Mouse (Mus musculus): ENCODE data around the gene Ezr. TPM values are rescaled to one million over a fixed set of nuclear protein-coding genes. Genes with fewer than 3 reads are reported as not detected.
"Not testable (repeated sequence)": the region's sequence is repeated elsewhere in the genome, so short reads cannot be mapped to it uniquely, and the experiment has no call there.

Gene Ezr
- total RNA-seq, 2 experiments from 2014 or later = 23.8 to 39.2 TPM

DNA sequence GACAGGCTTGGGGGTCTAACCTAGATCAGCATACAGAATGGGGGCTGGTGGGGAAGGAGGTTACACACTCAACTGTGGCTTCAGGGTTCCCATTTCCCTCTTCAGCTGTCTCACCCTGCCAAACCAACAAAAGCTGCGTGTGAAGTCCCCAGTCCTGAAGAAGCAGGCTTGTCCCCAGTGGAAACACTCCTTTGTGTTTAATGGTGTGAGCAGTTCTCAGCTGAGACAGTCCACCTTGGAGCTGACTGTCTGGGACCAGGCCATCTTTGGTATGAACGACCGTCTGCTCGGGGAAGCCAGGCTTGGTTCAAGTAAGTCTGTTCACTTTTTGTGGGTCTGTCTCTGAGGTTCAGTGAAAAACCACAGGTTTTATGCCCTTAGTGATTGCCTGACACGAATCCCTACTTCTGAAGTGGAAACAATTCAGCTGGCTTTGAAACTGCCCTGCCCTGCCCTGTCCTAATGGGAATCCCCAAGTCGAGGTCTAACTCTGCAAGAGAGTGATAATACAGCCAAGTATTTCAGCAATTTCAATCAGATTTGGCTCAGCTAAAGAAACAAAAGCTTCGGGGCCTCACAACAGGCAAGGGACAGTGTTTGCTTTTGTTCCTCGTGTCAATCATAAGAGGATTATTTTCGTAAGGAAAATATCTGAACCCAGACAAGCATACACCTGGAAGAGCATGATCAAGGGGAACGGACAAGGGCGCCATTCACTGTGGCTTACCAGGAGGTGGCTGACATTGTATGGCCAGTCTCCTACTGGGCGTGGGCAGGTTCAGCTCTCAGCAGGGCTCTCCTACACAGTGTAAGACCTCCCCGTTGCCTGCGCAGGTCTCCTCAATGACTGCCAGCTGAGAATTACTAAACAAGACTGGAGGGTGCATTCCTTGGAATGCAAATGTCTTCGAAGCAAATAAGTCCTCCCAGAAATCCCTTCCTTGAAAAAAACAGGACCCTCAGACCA lies 46.0 kb downstream of the Ezr start:
- intact Hi-C loops (cut with DNase I) = no loop called here
- DNase-seq (ENCODE audit: extremely low spot score in 1 of 2, low spot score in 2 of 2) = no peak

DNA sequence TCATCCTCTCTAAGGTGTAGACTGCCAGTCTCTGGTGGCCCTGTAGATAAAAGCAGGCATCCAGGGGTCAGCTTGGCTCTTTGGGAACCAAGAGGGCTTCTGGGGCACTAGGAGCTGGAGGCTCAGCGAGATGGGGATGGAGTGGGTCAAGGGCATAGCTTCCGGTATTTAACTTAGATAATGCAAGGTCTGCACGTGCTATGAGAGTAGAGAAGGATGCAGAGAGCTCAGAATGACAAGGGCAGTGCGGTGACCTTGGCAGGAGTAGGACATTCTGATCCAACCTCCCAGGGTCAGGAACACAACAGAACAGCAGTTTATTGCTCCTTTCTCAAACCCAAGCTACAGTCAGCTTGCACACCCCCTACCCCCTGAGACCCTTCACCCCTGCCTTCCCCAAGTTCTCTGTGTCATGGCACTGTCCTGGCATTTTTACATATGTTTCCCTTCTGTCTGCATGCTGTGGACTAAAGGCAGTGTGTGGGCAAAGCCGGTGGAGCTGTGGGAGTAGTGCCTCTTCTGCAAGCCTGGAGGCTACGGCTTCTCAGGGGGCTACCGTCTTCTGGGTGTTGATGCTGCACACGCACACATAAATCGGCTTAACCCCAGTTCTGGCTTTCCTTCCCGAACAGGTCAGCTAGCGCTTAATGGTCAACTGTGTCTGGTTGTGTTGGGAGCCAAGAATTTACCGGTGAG lies 47.7 kb downstream of the Ezr start:
- no peak for DNase-seq (ENCODE audit: extremely low spot score in 1 of 2, low spot score in 2 of 2)
- intact Hi-C loops (cut with DNase I) = no loop called here

DNA sequence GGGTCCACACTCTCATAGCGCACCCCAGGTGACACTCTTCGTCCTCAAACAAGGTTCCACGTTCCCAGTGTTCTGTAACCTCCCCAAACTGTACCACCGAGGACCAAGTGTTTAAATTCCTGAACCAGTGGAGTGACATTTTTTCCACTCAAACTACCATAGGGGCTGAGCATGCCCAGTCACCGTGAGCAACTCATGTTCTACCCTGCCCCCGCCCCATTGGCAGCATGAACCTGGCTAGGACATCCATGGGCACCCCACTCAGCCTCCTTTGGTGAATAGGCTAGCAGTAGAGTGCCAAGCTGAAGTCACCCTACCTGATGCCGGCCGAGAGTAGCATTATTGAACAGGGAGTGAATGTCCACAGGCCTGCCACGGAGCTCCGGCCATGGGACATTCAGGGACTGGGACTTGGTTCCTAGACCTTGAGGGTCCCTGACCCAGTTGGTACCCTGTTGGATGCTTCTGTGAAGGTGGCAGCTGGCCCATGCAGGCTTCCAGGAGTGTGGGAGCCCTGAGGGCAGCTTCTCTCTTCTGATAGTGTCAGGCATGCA lies 49.2 kb downstream of the Ezr start:
- intact Hi-C loops (cut with DNase I) = no loop called here
- no peak for DNase-seq (ENCODE audit: extremely low spot score in 1 of 2, low spot score in 2 of 2)

DNA sequence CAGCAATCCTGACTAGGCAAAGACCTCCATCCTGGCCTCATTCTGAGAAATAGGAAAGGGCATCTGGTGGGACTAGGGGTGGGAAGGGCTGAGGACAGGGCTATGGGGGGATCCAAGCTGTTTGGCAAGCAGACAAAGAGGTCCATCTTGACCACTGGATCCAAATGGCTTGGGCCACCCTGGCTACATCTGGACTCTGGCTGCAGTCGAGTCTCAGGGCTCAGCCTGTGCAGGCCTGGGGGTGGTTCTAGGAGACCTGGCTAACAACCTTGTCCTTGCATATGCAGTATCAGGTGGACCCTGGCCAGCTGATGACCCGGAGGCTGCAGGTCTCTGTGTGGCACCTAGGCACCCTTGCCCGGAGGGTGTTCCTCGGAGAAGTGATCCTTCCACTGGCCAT lies 49.9 kb downstream of the Ezr start:
- no peak for DNase-seq (ENCODE audit: extremely low spot score in 1 of 2, low spot score in 2 of 2)
- intact Hi-C loops (cut with DNase I) = no loop called here

DNA sequence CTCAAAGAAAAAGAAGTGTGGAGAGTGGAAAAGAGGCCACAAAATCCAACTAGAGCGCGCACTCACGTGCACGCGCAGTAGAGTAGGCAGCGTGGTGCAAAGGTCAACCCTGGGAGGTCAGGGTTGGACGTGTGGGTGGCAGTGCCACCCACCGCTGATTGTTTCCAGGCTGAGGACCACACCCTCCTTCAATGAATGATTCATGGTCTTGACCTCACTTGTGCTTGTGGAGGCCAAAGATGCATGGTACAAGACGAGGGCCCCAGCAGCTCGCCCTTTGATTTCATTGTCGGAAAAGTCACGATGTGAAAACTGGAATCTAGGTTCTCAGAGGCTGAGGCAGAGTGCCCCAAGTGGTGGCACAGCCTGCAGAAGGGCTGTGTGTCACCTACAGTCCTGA lies 51.0 kb downstream of the Ezr start:
- DNase-seq (ENCODE audit: extremely low spot score in 1 of 2, low spot score in 2 of 2) = no peak
- intact Hi-C loops (cut with DNase I) = no loop called here

DNA sequence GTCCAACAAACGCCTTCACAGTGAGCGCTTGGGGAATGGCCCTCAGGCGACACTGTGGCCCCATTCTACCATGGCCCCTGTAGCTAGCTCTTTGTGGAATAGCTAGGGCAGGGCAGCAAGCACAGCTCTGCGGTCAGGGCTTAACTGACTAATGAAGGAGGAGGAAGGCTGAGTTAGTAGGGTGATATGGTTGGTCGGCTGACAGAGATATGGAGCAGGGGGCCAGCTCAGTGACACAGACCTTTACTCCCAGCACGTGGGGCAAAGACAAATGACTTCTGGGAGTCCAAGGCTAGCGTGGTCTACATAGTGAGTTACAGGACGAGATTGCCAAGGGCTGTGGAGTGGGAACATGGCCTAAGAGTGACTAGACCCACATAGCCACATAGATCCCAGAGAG lies 51.5 kb downstream of the Ezr start:
- intact Hi-C loops (cut with DNase I) = no loop called here
- no peak for DNase-seq (ENCODE audit: extremely low spot score in 1 of 2, low spot score in 2 of 2)

DNA sequence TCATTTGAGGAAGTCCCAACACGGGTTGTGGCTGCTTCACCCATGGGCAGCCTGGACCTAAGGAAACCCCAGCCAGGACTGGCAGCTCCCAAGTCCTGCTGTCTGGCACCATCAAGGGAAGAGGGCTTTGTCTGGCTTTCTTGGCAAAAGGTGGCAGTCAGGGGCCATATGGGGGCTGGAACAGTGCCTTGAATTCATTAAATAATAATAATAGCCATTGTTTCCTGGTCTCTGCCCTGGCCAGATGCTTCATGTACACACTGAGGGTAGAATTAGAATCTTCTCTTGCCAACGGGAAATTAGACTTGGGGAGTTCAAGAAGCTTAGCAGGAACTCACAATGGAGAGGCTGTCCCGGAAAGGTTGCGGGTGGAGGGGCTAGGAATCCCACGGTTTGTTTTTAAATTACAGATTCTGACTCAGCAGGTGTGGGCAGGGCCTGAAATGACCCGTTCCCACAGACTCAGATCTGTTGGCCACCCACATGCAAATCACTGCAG lies 53.3 kb downstream of the Ezr start:
- DNase-seq (ENCODE audit: extremely low spot score in 1 of 2, low spot score in 2 of 2) = peak in 1 of 2 experiments; percentile 56
- intact Hi-C loops (cut with DNase I) = no loop called here

DNA sequence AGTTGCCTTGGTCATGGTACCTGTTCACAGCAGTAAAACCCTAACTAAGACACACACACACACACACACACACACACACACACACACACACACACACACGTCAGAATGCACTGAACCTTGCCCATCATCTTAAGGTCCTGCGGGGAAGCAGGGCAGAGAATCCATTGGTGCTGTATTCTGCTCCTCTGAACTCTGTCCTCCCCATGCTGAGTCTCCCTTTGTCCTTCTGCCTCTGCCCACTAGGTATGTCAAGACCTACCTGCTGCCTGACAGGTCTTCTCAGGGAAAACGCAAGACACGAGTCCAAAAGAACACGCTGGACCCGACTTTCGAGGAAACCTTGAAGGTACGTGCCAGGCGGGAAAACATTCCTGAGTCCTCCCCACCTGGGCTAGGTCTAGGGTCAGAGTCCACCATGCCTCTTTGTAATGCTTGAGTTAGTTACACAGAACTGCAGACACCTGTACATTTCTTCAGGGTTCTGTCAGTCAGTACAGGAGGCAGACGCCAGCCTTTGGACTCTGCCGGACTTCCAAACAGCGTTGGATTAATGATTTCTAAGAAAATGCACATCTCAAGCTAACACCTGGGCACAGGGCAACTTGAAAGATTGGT lies 54.5 kb downstream of the Ezr start:
- intact Hi-C loops (cut with DNase I) = no loop called here
- no peak for DNase-seq (ENCODE audit: extremely low spot score in 1 of 2, low spot score in 2 of 2)

DNA sequence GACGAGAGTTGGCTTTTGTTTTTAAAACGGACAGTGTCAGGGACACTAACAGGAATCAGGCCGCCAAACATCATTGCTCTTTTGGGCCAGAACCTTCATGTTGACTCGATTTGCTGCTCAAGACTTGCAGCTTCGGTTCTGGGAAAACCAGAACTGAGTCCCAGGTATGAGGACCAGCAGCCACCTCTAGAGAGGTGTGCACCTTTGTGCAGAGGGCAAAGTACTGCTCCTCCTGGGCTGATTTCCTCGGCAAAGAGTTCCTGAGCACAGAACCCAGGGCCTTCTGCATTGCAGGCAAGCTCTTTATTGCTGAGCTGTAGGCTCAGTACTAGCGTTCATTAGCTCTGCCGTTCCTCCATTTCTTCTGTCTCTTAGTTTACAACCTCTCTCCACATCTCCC lies 68.6 kb downstream of the Ezr start:
- intact Hi-C loops (cut with DNase I); DNase-seq (ENCODE audit: extremely low spot score in 1 of 2, low spot score in 2 of 2): not testable (repeated sequence)

DNA sequence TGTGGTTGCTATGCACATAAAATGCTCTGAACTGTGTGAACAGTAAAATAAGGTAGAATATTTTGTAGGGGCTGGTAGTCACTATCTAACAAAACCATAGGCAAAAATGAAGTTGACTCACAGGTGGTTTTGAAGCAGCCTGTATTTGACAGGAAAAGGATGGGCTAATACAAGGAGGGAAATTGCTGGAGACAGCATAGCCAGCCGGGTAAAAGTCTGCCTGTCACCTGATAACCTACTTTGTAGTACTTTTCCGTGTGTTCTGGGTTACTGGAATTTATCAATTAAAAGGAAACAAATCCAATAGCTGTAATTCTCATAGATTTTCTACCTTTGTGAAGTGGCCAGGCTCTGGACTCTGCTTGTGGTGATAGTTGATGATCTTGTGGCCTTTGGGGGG lies 69.1 kb downstream of the Ezr start:
- intact Hi-C loops (cut with DNase I); DNase-seq (ENCODE audit: extremely low spot score in 1 of 2, low spot score in 2 of 2): not testable (repeated sequence)

DNA sequence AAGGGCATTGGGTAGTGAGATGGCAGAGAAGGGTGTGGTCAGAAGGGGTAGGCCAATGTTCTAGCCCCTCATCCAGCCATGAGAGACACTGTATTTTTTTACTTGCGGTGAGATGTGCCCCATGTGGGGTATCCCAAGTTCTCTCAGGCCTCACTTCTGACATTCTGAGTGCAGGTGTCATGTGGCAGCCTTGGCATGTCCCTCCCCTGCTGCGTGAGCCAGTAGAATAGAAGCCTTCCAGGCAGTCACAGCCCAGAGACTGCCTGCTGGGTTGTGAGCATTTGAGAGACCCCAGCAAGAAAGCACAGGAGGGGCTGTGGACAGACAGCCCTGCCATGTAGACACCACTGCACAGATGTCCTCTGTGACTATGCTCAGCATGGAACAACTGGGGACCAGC lies 74.4 kb downstream of the Ezr start:
- intact Hi-C loops (cut with DNase I); DNase-seq (ENCODE audit: extremely low spot score in 1 of 2, low spot score in 2 of 2): not testable (repeated sequence)

DNA sequence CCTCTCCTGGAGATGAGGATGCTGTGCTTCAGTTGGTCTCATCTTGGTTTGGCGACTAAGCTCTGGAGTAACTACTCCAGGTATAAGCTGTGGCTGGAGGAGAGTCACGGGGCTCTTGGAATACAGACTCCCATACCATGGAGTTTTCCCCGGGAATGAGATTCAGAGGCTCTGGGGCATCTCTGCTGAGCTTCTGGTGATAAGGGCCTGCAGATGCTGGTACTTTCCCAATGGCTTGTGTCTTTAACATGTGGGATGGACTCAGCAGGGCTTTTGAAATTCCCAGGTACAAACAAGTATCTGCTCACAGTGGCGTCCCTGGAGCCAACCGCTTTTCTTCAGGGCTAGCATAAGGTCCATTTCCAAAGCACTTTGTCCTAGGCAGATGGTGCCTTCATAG lies 75.2 kb downstream of the Ezr start:
- DNase-seq (ENCODE audit: extremely low spot score in 1 of 2, low spot score in 2 of 2); intact Hi-C loops (cut with DNase I): not testable (repeated sequence)

DNA sequence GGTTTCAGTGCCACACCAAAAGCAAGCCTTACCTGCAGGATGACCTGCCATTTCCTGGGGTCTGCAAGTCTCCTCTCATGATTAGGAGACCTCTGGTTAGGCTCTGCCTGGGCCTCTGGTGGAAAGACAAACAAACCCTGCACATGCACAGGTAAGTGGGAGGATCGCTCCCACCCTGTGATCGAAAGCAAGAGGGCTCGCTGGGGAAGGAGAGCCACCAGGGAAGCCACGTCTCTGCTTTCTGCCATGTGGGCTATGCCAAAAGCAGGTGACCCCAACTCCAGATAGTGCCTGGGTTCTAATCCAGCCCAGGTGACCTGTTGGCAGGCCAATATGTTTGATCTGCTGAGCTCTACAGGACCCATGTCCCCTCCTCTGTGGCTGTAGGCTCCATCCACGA lies 76.1 kb downstream of the Ezr start:
- DNase-seq (ENCODE audit: extremely low spot score in 1 of 2, low spot score in 2 of 2); intact Hi-C loops (cut with DNase I): not testable (repeated sequence)

DNA sequence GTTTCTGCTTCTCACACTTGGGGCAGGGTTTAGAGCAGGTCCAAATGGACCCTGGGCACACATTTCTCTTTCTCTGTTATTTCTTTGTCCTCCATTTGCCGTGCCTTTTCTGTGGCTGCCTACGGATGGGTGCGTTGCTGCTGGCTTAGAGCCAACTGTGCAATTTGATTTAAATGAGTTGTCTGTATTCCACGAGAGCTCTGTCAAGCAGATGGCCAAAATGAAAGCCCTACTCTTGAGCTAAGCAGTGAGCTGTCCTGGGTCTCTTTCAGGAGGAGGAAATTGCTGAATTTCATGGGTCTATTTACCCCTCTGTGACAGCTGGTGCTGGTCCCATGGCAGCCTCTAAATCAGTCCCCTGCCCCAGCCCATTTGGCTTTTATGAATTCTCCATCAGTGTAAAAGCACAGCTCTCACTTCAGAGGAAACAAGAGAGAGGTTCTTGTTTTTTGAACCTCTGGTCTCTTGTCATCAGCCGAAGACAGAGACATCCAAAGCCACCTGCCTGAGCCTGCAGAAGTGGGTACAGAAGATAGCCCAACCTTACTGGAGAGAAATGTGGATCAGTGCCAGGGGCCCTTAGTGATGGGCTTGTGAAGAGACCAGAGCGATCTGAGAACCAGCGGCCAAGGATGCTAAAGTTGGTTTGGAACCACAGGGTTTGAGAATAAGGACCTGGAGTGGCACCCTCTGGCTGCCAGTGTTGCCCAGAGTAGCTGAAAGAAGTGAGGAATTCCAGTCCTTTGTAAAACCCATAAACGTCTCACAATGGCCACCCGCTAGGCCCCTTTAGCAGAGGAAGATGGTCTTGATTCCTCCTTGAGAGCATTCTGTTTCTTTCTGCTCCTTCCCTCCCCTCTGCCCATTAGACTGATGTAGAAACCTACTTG lies 79.0 kb downstream of the Ezr start:
- intact Hi-C loops (cut with DNase I); DNase-seq (ENCODE audit: extremely low spot score in 1 of 2, low spot score in 2 of 2): not testable (repeated sequence)

DNA sequence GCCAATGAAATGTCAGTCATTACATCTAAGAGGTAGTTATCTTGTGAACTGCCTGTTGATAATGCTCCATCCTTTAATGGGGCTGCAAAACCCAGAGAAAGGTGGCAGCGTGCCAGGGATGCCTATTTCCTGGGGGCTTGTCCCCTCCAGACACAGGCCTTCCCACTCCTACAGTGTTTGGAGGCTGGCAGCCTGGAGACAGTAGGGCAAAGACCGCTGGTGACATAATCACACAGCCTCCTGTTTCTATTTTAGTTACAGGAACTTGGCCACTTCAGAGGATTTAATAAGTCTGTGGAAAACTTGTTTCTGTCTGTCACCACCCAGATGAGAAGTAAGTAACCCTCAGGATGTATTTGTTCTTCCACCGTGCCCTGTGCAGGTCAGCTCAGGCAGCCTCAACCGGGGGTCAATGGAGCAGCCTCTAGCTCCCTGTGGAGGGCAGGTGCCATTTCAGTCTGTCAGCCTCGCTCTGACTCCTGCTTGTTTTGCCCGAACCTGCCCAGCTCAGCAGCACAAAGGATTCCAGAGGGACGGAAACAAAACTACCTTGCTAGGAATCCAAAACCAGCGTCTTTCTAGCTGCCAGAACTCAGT lies 79.9 kb downstream of the Ezr start:
- DNase-seq (ENCODE audit: extremely low spot score in 1 of 2, low spot score in 2 of 2); intact Hi-C loops (cut with DNase I): not testable (repeated sequence)

DNA sequence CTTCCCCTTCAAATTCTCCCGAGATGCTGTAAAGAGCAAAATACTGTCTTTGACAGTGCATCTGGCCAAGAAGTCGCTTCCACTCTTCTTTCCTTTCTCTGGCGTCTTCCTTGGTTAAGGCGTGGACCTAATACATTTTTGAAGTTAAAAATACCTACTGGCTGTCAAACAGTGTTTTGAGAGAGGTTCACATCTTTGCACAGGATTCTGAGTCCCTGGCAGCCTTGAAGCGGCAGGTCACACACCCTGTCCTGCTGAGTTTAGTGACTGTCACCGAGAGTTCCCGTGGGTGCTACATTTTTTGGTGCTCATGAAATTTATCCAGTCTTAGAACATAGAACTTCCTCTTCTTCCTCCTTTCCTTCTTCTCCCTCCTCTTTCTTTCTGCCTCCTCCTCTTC lies 82.5 kb downstream of the Ezr start:
- intact Hi-C loops (cut with DNase I); DNase-seq (ENCODE audit: extremely low spot score in 1 of 2, low spot score in 2 of 2): not testable (repeated sequence)

DNA sequence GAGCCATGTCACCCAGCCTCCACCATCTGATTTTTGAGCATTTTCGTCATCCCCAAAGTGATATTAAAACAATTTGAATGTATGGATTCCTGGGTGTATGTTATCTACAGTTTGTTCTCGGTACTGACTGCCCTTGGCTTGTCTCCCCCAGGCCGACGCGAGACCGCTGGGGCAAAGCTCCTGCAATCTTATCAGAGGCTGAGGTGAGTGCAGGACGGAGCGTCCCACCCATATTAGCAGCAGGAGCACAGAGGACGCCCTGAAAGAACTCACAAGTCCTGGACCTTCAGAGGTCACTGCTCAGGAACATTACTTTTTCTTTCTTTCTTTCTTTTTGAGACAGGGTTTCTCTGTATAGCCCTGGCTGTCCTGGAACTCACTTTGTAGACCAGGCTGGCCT lies 83.1 kb downstream of the Ezr start:
- intact Hi-C loops (cut with DNase I); DNase-seq (ENCODE audit: extremely low spot score in 1 of 2, low spot score in 2 of 2): not testable (repeated sequence)
